Mouse (Mus musculus): ENCODE data around the gene Enoph1. TPM values are rescaled to one million over a fixed set of nuclear protein-coding genes. Genes with fewer than 3 reads are reported as not detected.

Enoph1 gene
- total and polyA plus RNA-seq, 3 experiments: 50.4 to 67.3 (median 52.4) TPM

- Histone ChIP-seq H3K4me1 (ENCODE audit: control insufficient read depth in 1 of 2, insufficient read depth in 2 of 2) (peaks cover 0 to 7% of the 10 kb centered on the region in 2 experiments; a peak in 2 of 4 replicates), H3K36me3 (replicated peaks in 1 of 2; ENCODE audit: control insufficient read depth in 1 of 2, insufficient read depth in 1 of 2, low read length in 1 of 2) (peaks cover 30 to 95% of the 10 kb centered on the region in 2 experiments), H3K27me3 (replicated peaks) (no peaks in the 10 kb centered on the region), H3K9me3 (replicated peaks; ENCODE audit: low read length) (no peaks in the 10 kb centered on the region), H3K27ac (ENCODE audit: insufficient read depth, low read depth) (no peak overlapping the region), H3K79me2 (replicated peaks; ENCODE audit: control insufficient read depth, extremely low read depth, insufficient read depth, poor library complexity, severe bottlenecking) (no peaks in the 10 kb centered on the region), H3K4me3 (replicated peaks in 1 of 3; ENCODE audit: low read depth in 2 of 3, low read length in 2 of 3, poor library complexity in 1 of 3) (no peak overlapping the region), H3K4me2 (ENCODE audit: insufficient read depth, low read depth, poor library complexity, severe bottlenecking) (no peak overlapping the region), H3K9ac (ENCODE audit: insufficient read depth, low read depth) (no peak overlapping the region)
- in situ Hi-C loops (cut with MboI; ENCODE audit: low pct_ligation_motif_present, low pct_unique_long_range_greater_than_20kb, low sequenced_read_pairs) (no loop called here), dilution Hi-C loops (cut with MboI; ENCODE audit: extremely low pct_ligation_motif_present, extremely low pct_unique_long_range_greater_than_20kb, low sequenced_read_pairs) (no loop called here)
- DNase-seq (ENCODE audit: extremely low read depth): no peak
- TF ChIP-seq SIN3A (IDR thresholded peaks at IDR 0.05; ENCODE audit: low read length) (no peak), UBTF (IDR thresholded peaks at IDR 0.05; ENCODE audit: low read depth, low read length) (no peak), TCF12 (IDR thresholded peaks at IDR 0.05; ENCODE audit: low read depth, low read length) (no peak), MAZ (IDR thresholded peaks at IDR 0.05; ENCODE audit: low read depth, low read length) (no peak), ELF1 (IDR thresholded peaks at IDR 0.05; ENCODE audit: low read depth, low read length) (no peak), HCFC1 (IDR thresholded peaks at IDR 0.05; ENCODE audit: low read depth, low read length) (no peak), TBP (conservative IDR thresholded peaks at IDR 0.05; ENCODE audit: low read depth, low read length) (no peak), JUND (conservative IDR thresholded peaks at IDR 0.05; ENCODE audit: low read depth, low read length) (no peak), NELFE (IDR thresholded peaks at IDR 0.05; ENCODE audit: low read depth, low read length) (no peak), POLR2A (IDR thresholded peaks at IDR 0.05; ENCODE audit: low read depth, low read length) (no peak), KAT2A (IDR thresholded peaks at IDR 0.05; ENCODE audit: insufficient replicate concordance, low read length) (no peak), MYC (IDR thresholded peaks at IDR 0.05; ENCODE audit: low read depth, low read length) (no peak), USF1 (IDR thresholded peaks at IDR 0.05; ENCODE audit: low read depth, low read length) (no peak), GABPA (IDR thresholded peaks at IDR 0.05; ENCODE audit: insufficient replicate concordance, low read depth, low read length) (no peak), RCOR1 (conservative IDR thresholded peaks at IDR 0.05; ENCODE audit: low read depth, low read length) (no peak), CTCF (conservative IDR thresholded peaks at IDR 0.05 in 1 of 2, IDR thresholded peaks at IDR 0.05 in 1 of 2; ENCODE audit: low read depth in 2 of 2, low read length in 2 of 2) (no peak)
These were observed 29.7 kb downstream of the Enoph1 start for GRCm38 (mm10) chr5:100069526-100069925.

GRCm38 (mm10) chr5:100070255-100070654 is 30.5 kb downstream of the Enoph1 start:
- Histone ChIP-seq H3K4me3 (replicated peaks in 1 of 3; ENCODE audit: low read depth in 2 of 3, low read length in 2 of 3, poor library complexity in 1 of 3) (no peak overlapping the region), H3K36me3 (replicated peaks in 1 of 2; ENCODE audit: control insufficient read depth in 1 of 2, insufficient read depth in 1 of 2, low read length in 1 of 2) (peaks cover 26 to 92% of the 10 kb centered on the region in 2 experiments), H3K79me2 (replicated peaks; ENCODE audit: control insufficient read depth, extremely low read depth, insufficient read depth, poor library complexity, severe bottlenecking) (no peaks in the 10 kb centered on the region), H3K9me3 (replicated peaks; ENCODE audit: low read length) (no peaks in the 10 kb centered on the region), H3K4me2 (ENCODE audit: insufficient read depth, low read depth, poor library complexity, severe bottlenecking) (no peak overlapping the region), H3K4me1 (ENCODE audit: control insufficient read depth in 1 of 2, insufficient read depth in 2 of 2) (peaks cover 0 to 7% of the 10 kb centered on the region in 2 experiments; a peak in 2 of 4 replicates), H3K27ac (ENCODE audit: insufficient read depth, low read depth) (no peak overlapping the region), H3K9ac (ENCODE audit: insufficient read depth, low read depth) (no peak overlapping the region), H3K27me3 (replicated peaks) (no peaks in the 10 kb centered on the region)
- dilution Hi-C loops (cut with MboI; ENCODE audit: extremely low pct_ligation_motif_present, extremely low pct_unique_long_range_greater_than_20kb, low sequenced_read_pairs) (no loop called here), in situ Hi-C loops (cut with MboI; ENCODE audit: low pct_ligation_motif_present, low pct_unique_long_range_greater_than_20kb, low sequenced_read_pairs) (no loop called here)
- peak; percentile 69 for DNase-seq (ENCODE audit: extremely low read depth)
- TF ChIP-seq SMC3 (IDR thresholded peaks at IDR 0.05; ENCODE audit: low read depth, low read length) (peak; percentile 77), NRF1 (IDR thresholded peaks at IDR 0.05; ENCODE audit: low read depth, low read length) (no peak), CTCF (conservative IDR thresholded peaks at IDR 0.05 in 1 of 2, IDR thresholded peaks at IDR 0.05 in 1 of 2; ENCODE audit: low read depth in 2 of 2, low read length in 2 of 2) (peak; percentile 85 to 92), IRF4 (IDR thresholded peaks at IDR 0.05; ENCODE audit: low read depth, low read length) (peak; percentile 42; the same call in 1 of the 2 replicates), RAD21 (IDR thresholded peaks at IDR 0.05; ENCODE audit: low read depth, low read length) (peak; percentile 83), ZKSCAN1 (IDR thresholded peaks at IDR 0.05; ENCODE audit: borderline replicate concordance, low read depth, low read length) (no peak)

All from CH12.LX (cell line).